Mouse (Mus musculus): ENCODE measurements around the gene Igsf3. TPM values are rescaled to one million over a fixed set of nuclear protein-coding genes. Genes with fewer than 3 reads are reported as not detected.

The Igsf3 gene
- total and polyA plus RNA-seq, 3 experiments = not detected

- Histone ChIP-seq H3K27me3 (ENCODE audit: control insufficient read depth in 1 of 2, insufficient read depth in 2 of 2, low read length in 2 of 2) (no peaks in the 10 kb centered on the region), H3K9me3 (replicated peaks; ENCODE audit: insufficient read depth, low read length) (no peaks in the 10 kb centered on the region), H3K4me3 (ENCODE audit: control insufficient read depth in 1 of 2, insufficient read depth in 1 of 2, low read depth in 2 of 2, low read length in 2 of 2) (no peak overlapping the region), H3K9ac (ENCODE audit: control insufficient read depth, low read depth, low read length, poor library complexity, severe bottlenecking) (no peak overlapping the region), H3K79me2 (ENCODE audit: control insufficient read depth, insufficient read depth, low read length, poor library complexity) (no peaks in the 10 kb centered on the region), H3K27ac (ENCODE audit: control insufficient read depth, low read depth, low read length) (no peak overlapping the region), H3K36me3 (ENCODE audit: control insufficient read depth in 1 of 2, insufficient read depth in 2 of 2, low read length in 2 of 2) (no peaks in the 10 kb centered on the region), H3K4me1 (ENCODE audit: control insufficient read depth in 1 of 2, insufficient read depth in 2 of 2, low read length in 2 of 2) (no peaks in the 10 kb centered on the region)
- TF ChIP-seq SIN3A (IDR thresholded peaks at IDR 0.05; ENCODE audit: low read length) (no peak), RAD21 (IDR thresholded peaks at IDR 0.05; ENCODE audit: low read depth, low read length) (no peak), ZC3H11A (IDR thresholded peaks at IDR 0.05; ENCODE audit: low read depth, low read length) (no peak), NRF1 (IDR thresholded peaks at IDR 0.05; ENCODE audit: insufficient read depth, low read depth, low read length, poor library complexity, severe bottlenecking) (no peak), ELF1 (IDR thresholded peaks at IDR 0.05; ENCODE audit: low read depth, low read length) (no peak), MAZ (IDR thresholded peaks at IDR 0.05; ENCODE audit: low read depth, low read length) (no peak), CTCF (IDR thresholded peaks at IDR 0.05 in 2 of 3, conservative IDR thresholded peaks at IDR 0.05 in 1 of 3; ENCODE audit: control insufficient read depth in 1 of 3, insufficient read depth in 1 of 3, low read depth in 2 of 3, low read length in 3 of 3, poor library complexity in 1 of 3, severe bottlenecking in 1 of 3) (no peak), GATA1 (IDR thresholded peaks at IDR 0.05; ENCODE audit: low read depth, low read length) (no peak), BHLHE40 (IDR thresholded peaks at IDR 0.05; ENCODE audit: borderline replicate concordance, low read depth, low read length) (no peak), MYB (IDR thresholded peaks at IDR 0.05; ENCODE audit: low read depth, low read length) (no peak), ZMIZ1 (IDR thresholded peaks at IDR 0.05; ENCODE audit: low read depth, low read length) (no peak), MEF2A (IDR thresholded peaks at IDR 0.05; ENCODE audit: extremely low read depth, insufficient replicate concordance, low read depth, low read length, poor library complexity, severe bottlenecking) (no peak), UBTF (IDR thresholded peaks at IDR 0.05; ENCODE audit: borderline replicate concordance, insufficient read depth, low read depth, low read length) (no peak), MXI1 (IDR thresholded peaks at IDR 0.05; ENCODE audit: low read depth, low read length) (no peak), POLR2AphosphoS2 (IDR thresholded peaks at IDR 0.05; ENCODE audit: low read length) (no peak), JUND (IDR thresholded peaks at IDR 0.05; ENCODE audit: low read depth, low read length) (no peak), CHD1 (IDR thresholded peaks at IDR 0.05; ENCODE audit: low read depth, low read length) (no peak), HCFC1 (IDR thresholded peaks at IDR 0.05; ENCODE audit: low read depth, low read length) (no peak), EP300 (IDR thresholded peaks at IDR 0.05; ENCODE audit: low read depth in 1 of 2, low read length in 2 of 2) (no peak)
- DNase-seq (ENCODE audit: low read depth, low spot score) = no peak
Observed at GRCm38 (mm10) chr3:101419653-101419994, 42.7 kb downstream of the Igsf3 start.

DNA sequence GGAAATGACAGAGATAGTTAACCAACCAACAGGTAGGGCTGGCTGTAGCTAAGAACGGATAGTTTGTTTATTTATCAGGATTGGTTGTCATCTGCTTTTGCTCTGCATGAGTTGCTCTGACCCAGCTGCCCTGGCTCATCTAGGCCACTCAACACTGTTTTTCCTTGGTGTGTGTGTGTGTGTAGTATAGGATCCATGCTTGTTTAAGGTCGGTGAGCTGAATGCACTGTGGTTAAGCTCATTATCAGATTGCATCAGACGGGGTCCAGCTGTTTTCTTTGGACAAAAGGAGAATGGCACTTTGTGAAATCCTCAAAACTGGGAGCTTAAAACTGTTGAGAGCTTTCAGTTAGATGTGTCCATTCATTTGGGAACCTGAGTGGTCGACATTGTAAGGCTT is 46.3 kb downstream of the Igsf3 start:
- H3K36me3 ChIP-seq (ENCODE audit: control insufficient read depth in 1 of 2, insufficient read depth in 2 of 2, low read length in 2 of 2) = no peaks in the 10 kb centered on the region
- no peak for TF ChIP-seq NELFE (IDR thresholded peaks at IDR 0.05; ENCODE audit: low read depth, low read length)
- TF ChIP-seq E2F4 (IDR thresholded peaks at IDR 0.05; ENCODE audit: borderline replicate concordance, low read depth, low read length) = no peak
- TF ChIP-seq ELF1 (IDR thresholded peaks at IDR 0.05; ENCODE audit: low read depth, low read length) = no peak
- no peaks in the 10 kb centered on the region for H3K79me2 ChIP-seq (ENCODE audit: control insufficient read depth, insufficient read depth, low read length, poor library complexity)
- no peak for DNase-seq (ENCODE audit: low read depth, low spot score)
- H3K27me3 ChIP-seq (ENCODE audit: control insufficient read depth in 1 of 2, insufficient read depth in 2 of 2, low read length in 2 of 2) = no peaks in the 10 kb centered on the region
- H3K9ac ChIP-seq (ENCODE audit: control insufficient read depth, low read depth, low read length, poor library complexity, severe bottlenecking) = no peak overlapping the region
- H3K9me3 ChIP-seq (replicated peaks; ENCODE audit: insufficient read depth, low read length) = no peaks in the 10 kb centered on the region
- H3K4me3 ChIP-seq (ENCODE audit: control insufficient read depth in 1 of 2, insufficient read depth in 1 of 2, low read depth in 2 of 2, low read length in 2 of 2) = no peak overlapping the region
- no peak overlapping the region for H3K27ac ChIP-seq (ENCODE audit: control insufficient read depth, low read depth, low read length)
- no peaks in the 10 kb centered on the region for H3K4me1 ChIP-seq (ENCODE audit: control insufficient read depth in 1 of 2, insufficient read depth in 2 of 2, low read length in 2 of 2)
